ENCODE assay signal across 20 mouse cellular contexts in the genomic region with DNA sequence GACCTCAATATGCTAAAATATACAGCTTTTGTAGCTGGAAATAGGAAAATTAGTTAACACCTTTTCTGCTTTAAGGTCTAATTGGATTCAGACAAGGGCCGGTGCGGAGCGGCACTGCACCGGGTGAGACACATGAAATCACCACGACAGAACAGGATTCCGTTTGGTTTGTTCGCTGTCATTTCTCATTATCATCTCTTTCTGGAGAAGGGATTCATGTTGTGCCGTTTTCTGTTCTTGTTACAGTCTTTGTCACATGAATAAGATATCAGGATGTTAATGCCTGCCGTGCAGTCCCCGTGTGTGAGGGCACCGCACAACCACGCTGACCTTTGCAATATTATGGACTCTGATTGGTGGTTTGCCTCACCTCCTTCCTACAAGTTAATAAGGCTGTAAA.
"Had no signal": no experiment of that assay in that cellular context is flagged by ENCODE, and none has a peak within 500 bp of the region (broad histone marks: within the 10 kb centered on the region; RNA-seq: fewer than 3 reads in every experiment).

No protein-coding gene starts in this region.

- DNase-seq: kidney, adult 8-10 months; kidney, postnatal 10 days; kidney, postnatal 36 days; layer of hippocampus, postnatal 36 days; liver; lung, adult 18-20 months; lung, postnatal 10 days; lung, postnatal 36 days; right cerebral cortex, postnatal 25 days; spleen, adult 18-20 months; thymus, postnatal 25 days had no signal

- H3K27ac ChIP-seq: kidney, embryonic 15.5 days; limb, embryonic 10.5 days; limb, embryonic 13.5 days; liver, embryonic 12.5 days; liver, embryonic 15.5 days; lung, embryonic 15.5 days; midbrain, embryonic 10.5 days; stomach, embryonic 15.5 days had no signal

- H3K4me3 ChIP-seq: kidney, embryonic 15.5 days; limb, embryonic 10.5 days; limb, embryonic 13.5 days; liver, embryonic 12.5 days; liver, embryonic 15.5 days; lung, embryonic 15.5 days; megakaryocyte, embryonic 14.5 days; midbrain, embryonic 10.5 days; stomach, embryonic 15.5 days had no signal

- H3K27me3 ChIP-seq: kidney, embryonic 15.5 days; liver, embryonic 12.5 days; liver, embryonic 15.5 days; lung, embryonic 15.5 days; stomach, embryonic 15.5 days had no signal

- H3K36me3 ChIP-seq: kidney, embryonic 15.5 days; limb, embryonic 10.5 days; limb, embryonic 13.5 days; liver, embryonic 12.5 days; liver, embryonic 15.5 days; lung, embryonic 15.5 days; midbrain, embryonic 10.5 days; stomach, embryonic 15.5 days had no signal

- H3K9me3 ChIP-seq: kidney, embryonic 15.5 days; limb, embryonic 10.5 days; limb, embryonic 13.5 days; liver, embryonic 12.5 days; liver, embryonic 15.5 days; lung, embryonic 15.5 days; megakaryocyte, embryonic 14.5 days; midbrain, embryonic 10.5 days; stomach, embryonic 15.5 days had no signal

- H3K4me1 ChIP-seq: kidney, embryonic 15.5 days; liver, embryonic 12.5 days; liver, embryonic 15.5 days; midbrain, embryonic 10.5 days; stomach, embryonic 15.5 days had no signal
